Mouse (Mus musculus) CD4-positive naive resting alpha-beta T cell, adult 76 days (primary cell): ENCODE data around the gene Csrnp3. TPM values are rescaled to one million over a fixed set of nuclear protein-coding genes. Genes with fewer than 3 reads are reported as not detected.

ENCODE experiments used
- total RNA-seq: library from RNA; stranded (reverse); gene quantifications from one replicate; pipeline ENCODE4 v1.2.4, GENCODE M21; 2023

Gene Csrnp3
- total RNA-seq: not detected

GRCm38 (mm10) chr2:65845551-65845950, at the start of gene Csrnp3:
TSS of gene Csrnp3 (plus strand) at chr2:65845767.

Other genes with a start within 250 kb of the Csrnp3 start
- not detected for gene Scn2a, start 225.0 kb upstream of the Csrnp3 start, total RNA-seq